Mouse (Mus musculus): ENCODE measurements at regions not wholly inside any gene's neighbourhood (a gene's known extent, or its start where the extent isn't known, plus 50 kb on each side); places are given as distances from the start of the nearest gene placed in this dataset.

GRCm38 (mm10) chr11:40434002-40434401 lies 261.0 kb downstream of the Mat2b start:
- no peaks in the 10 kb centered on the region for H3K4me1 ChIP-seq (ENCODE audit: control insufficient read depth, insufficient read depth, low read length)
- TF ChIP-seq CTCF (IDR thresholded peaks at IDR 0.05; ENCODE audit: low read depth, low read length) (no peak), POLR2A (IDR thresholded peaks at IDR 0.05; ENCODE audit: borderline replicate concordance, low read depth, low read length) (no peak)
- H3K27ac ChIP-seq (ENCODE audit: insufficient read depth, low read depth, low read length), result no peak overlapping the region
- H3K4me3 ChIP-seq (ENCODE audit: insufficient read depth, low read length), result no peak overlapping the region

GRCm38 (mm10) chr11:40428858-40429257 lies 266.1 kb downstream of the Mat2b start:
- Histone ChIP-seq H3K4me3 (ENCODE audit: insufficient read depth, low read length) (no peak overlapping the region), H3K4me1 (ENCODE audit: control insufficient read depth, insufficient read depth, low read length) (no peaks in the 10 kb centered on the region), H3K27ac (ENCODE audit: insufficient read depth, low read depth, low read length) (no peak overlapping the region)
- no peak for TF ChIP-seq CTCF (IDR thresholded peaks at IDR 0.05; ENCODE audit: low read depth, low read length)
- no peak for TF ChIP-seq POLR2A (IDR thresholded peaks at IDR 0.05; ENCODE audit: borderline replicate concordance, low read depth, low read length)

GRCm38 (mm10) chr11:40424316-40424715 lies 270.7 kb downstream of the Mat2b start:
- Histone ChIP-seq H3K4me3 (ENCODE audit: insufficient read depth, low read length) (no peak overlapping the region), H3K27ac (ENCODE audit: insufficient read depth, low read depth, low read length) (no peak overlapping the region)
- TF ChIP-seq POLR2A (IDR thresholded peaks at IDR 0.05; ENCODE audit: borderline replicate concordance, low read depth, low read length), result no peak
- TF ChIP-seq CTCF (IDR thresholded peaks at IDR 0.05; ENCODE audit: low read depth, low read length), result no peak

GRCm38 (mm10) chr11:40407571-40407970 lies 287.4 kb downstream of the Mat2b start:
- TF ChIP-seq CTCF (IDR thresholded peaks at IDR 0.05; ENCODE audit: low read depth, low read length), result no peak
- no peak overlapping the region for H3K27ac ChIP-seq (ENCODE audit: insufficient read depth, low read depth, low read length)
- H3K4me3 ChIP-seq (ENCODE audit: insufficient read depth, low read length), result no peak overlapping the region
- peaks cover 7% of the 10 kb centered on the region for H3K4me1 ChIP-seq (ENCODE audit: control insufficient read depth, insufficient read depth, low read length)

More at GRCm38 (mm10) chr11:40424316-40424715, 270.7 kb downstream of the Mat2b start:
- H3K4me1 ChIP-seq (ENCODE audit: control insufficient read depth, insufficient read depth, low read length), result no peaks in the 10 kb centered on the region

- Histone ChIP-seq H3K4me3 (ENCODE audit: insufficient read depth, low read length) (no peak overlapping the region), H3K27ac (ENCODE audit: insufficient read depth, low read depth, low read length) (no peak overlapping the region), H3K4me1 (ENCODE audit: control insufficient read depth, insufficient read depth, low read length) (peaks cover 15% of the 10 kb centered on the region)
- no peak for TF ChIP-seq CTCF (IDR thresholded peaks at IDR 0.05; ENCODE audit: low read depth, low read length)
- no peak for TF ChIP-seq POLR2A (IDR thresholded peaks at IDR 0.05; ENCODE audit: borderline replicate concordance, low read depth, low read length)
Measured at GRCm38 (mm10) chr11:40402249-40402648, 292.8 kb downstream of the Mat2b start.

GRCm38 (mm10) chr11:40397453-40398104 lies 297.4 kb downstream of the Mat2b start:
- TF ChIP-seq POLR2A (IDR thresholded peaks at IDR 0.05; ENCODE audit: borderline replicate concordance, low read depth, low read length) (no peak), CTCF (IDR thresholded peaks at IDR 0.05; ENCODE audit: low read depth, low read length) (no peak)
- no peak overlapping the region for H3K4me3 ChIP-seq (ENCODE audit: insufficient read depth, low read length)
- H3K4me1 ChIP-seq (ENCODE audit: control insufficient read depth, insufficient read depth, low read length), result peaks cover 9% of the 10 kb centered on the region
- no peak overlapping the region for H3K27ac ChIP-seq (ENCODE audit: insufficient read depth, low read depth, low read length)

GRCm38 (mm10) chr11:40395331-40395730 lies 299.7 kb downstream of the Mat2b start:
- TF ChIP-seq CTCF (IDR thresholded peaks at IDR 0.05; ENCODE audit: low read depth, low read length) (no peak), POLR2A (IDR thresholded peaks at IDR 0.05; ENCODE audit: borderline replicate concordance, low read depth, low read length) (no peak)
- Histone ChIP-seq H3K4me3 (ENCODE audit: insufficient read depth, low read length) (no peak overlapping the region), H3K27ac (ENCODE audit: insufficient read depth, low read depth, low read length) (no peak overlapping the region), H3K4me1 (ENCODE audit: control insufficient read depth, insufficient read depth, low read length) (no peaks in the 10 kb centered on the region)

- Histone ChIP-seq H3K4me1 (ENCODE audit: control insufficient read depth, insufficient read depth, low read length) (no peaks in the 10 kb centered on the region), H3K4me3 (ENCODE audit: insufficient read depth, low read length) (no peak overlapping the region), H3K27ac (ENCODE audit: insufficient read depth, low read depth, low read length) (no peak overlapping the region)
- TF ChIP-seq CTCF (IDR thresholded peaks at IDR 0.05; ENCODE audit: low read depth, low read length) (no peak), POLR2A (IDR thresholded peaks at IDR 0.05; ENCODE audit: borderline replicate concordance, low read depth, low read length) (no peak)
Measured at GRCm38 (mm10) chr11:40394864-40395266, 300.1 kb downstream of the Mat2b start.

GRCm38 (mm10) chr11:40394283-40394758 lies 300.7 kb downstream of the Mat2b start:
- H3K4me3 ChIP-seq (ENCODE audit: insufficient read depth, low read length), result no peak overlapping the region
- no peak overlapping the region for H3K27ac ChIP-seq (ENCODE audit: insufficient read depth, low read depth, low read length)
- TF ChIP-seq CTCF (IDR thresholded peaks at IDR 0.05; ENCODE audit: low read depth, low read length) (no peak), POLR2A (IDR thresholded peaks at IDR 0.05; ENCODE audit: borderline replicate concordance, low read depth, low read length) (no peak)

GRCm38 (mm10) chr11:40380696-40381095 lies 314.3 kb downstream of the Mat2b start:
- no peak for TF ChIP-seq CTCF (IDR thresholded peaks at IDR 0.05; ENCODE audit: low read depth, low read length)
- no peak for TF ChIP-seq POLR2A (IDR thresholded peaks at IDR 0.05; ENCODE audit: borderline replicate concordance, low read depth, low read length)
- no peak overlapping the region for H3K4me3 ChIP-seq (ENCODE audit: insufficient read depth, low read length)
- H3K4me1 ChIP-seq (ENCODE audit: control insufficient read depth, insufficient read depth, low read length), result no peaks in the 10 kb centered on the region
- no peak overlapping the region for H3K27ac ChIP-seq (ENCODE audit: insufficient read depth, low read depth, low read length)

More at GRCm38 (mm10) chr11:40394283-40394758, 300.7 kb downstream of the Mat2b start:
- no peaks in the 10 kb centered on the region for H3K4me1 ChIP-seq (ENCODE audit: control insufficient read depth, insufficient read depth, low read length)

Measured in bone marrow macrophage, adult 2 months (primary cell).